Mouse (Mus musculus) neural tube, embryonic 12.5 days (tissue): ENCODE data around the gene Tcf12. TPM values are rescaled to one million over a fixed set of nuclear protein-coding genes. Genes with fewer than 3 reads are reported as not detected.

Experiments
- ATAC-seq: fragments of 200-750 bp; cut with Nextera tagmentation; 2 replicates; pipeline ENCODE4 v1.8.0; 2017; ENCODE audit warnings: low read depth, mild to moderate bottlenecking, moderate TSS enrichment, moderate library complexity; ENCODE audit not compliant: low FRiP score
- H3K27ac ChIP-seq: fragments of 300-500 bp; sonication (generic); 2 replicates; pipeline ENCODE4 v1.5.1; 2016
- H3K27me3 ChIP-seq: fragments of 300-500 bp; sonication (generic); replicated peaks from 2 replicates; pipeline ENCODE4 v1.6.1; 2016; ENCODE audit warnings: mild to moderate bottlenecking
- H3K36me3 ChIP-seq: fragments of 300-500 bp; sonication (generic); 2 replicates; pipeline ENCODE4 v1.6.1; 2016; ENCODE audit warnings: mild to moderate bottlenecking
- H3K4me1 ChIP-seq: fragments of 300-500 bp; sonication (generic); 2 replicates; pipeline ENCODE4 v1.6.1; 2016
- H3K4me2 ChIP-seq: fragments of 300-500 bp; sonication (generic); replicated peaks from 2 replicates; pipeline ENCODE4 v1.6.1; 2016; ENCODE audit warnings: mild to moderate bottlenecking
- H3K4me3 ChIP-seq: fragments of 300-500 bp; sonication (generic); 2 replicates; pipeline ENCODE4 v1.5.1; 2016
- H3K9ac ChIP-seq: fragments of 300-500 bp; sonication (generic); 2 replicates; pipeline ENCODE4 v1.6.1; 2016; ENCODE audit warnings: mild to moderate bottlenecking
- H3K9me3 ChIP-seq: fragments of 300-500 bp; sonication (generic); 2 replicates; pipeline ENCODE4 v1.6.1; 2016; ENCODE audit warnings: mild to moderate bottlenecking
- WGBS: fragments of 180-500 bp; shearing (Covaris S2); methylation state at CpG from one replicate; pipeline ENCODE4 v1.1.7; 2016; 5-methylcytosine and 5-hydroxymethylcytosine counted together
- microRNA-seq: library from miRNA; unstranded; fragments of <30 nt; microRNA quantifications from one replicate; pipeline ENCODE4, GENCODE M21; 2017
- polyA plus RNA-seq: library from polyadenylated mRNA; unstranded; fragments of >200 nt; fragmentation: Nextera tagmentation; extraction: Ambion mirVana; gene quantifications from 2 replicates; pipeline ENCODE4 v1.2.1, GENCODE M21; 2016

Tcf12 gene
- polyA plus RNA-seq, 1 experiment from 2014 or later = 213 TPM

GRCm38 (mm10) chr9:71805646-71806421 lies 305.8 kb downstream of the Tcf12 start:
- no peak overlapping the region for H3K9ac ChIP-seq
- ATAC-seq = no peak
- 70% methylated on average over 6 of the region's 6 CpGs for WGBS
- no peaks in the 10 kb centered on the region for H3K9me3 ChIP-seq
- H3K27me3 ChIP-seq = no peaks in the 10 kb centered on the region
- no peak overlapping the region for H3K4me2 ChIP-seq
- H3K4me3 ChIP-seq = no peak overlapping the region
- H3K36me3 ChIP-seq = no peaks in the 10 kb centered on the region
- no peaks in the 10 kb centered on the region for H3K4me1 ChIP-seq
- no peak overlapping the region for H3K27ac ChIP-seq

GRCm38 (mm10) chr9:71804116-71804515 lies 307.6 kb downstream of the Tcf12 start:
- WGBS = 61% methylated on average over 6 of the region's 6 CpGs
- no peak for ATAC-seq

GRCm38 (mm10) chr9:71803281-71803680 lies 308.4 kb downstream of the Tcf12 start:
- Histone ChIP-seq H3K4me1 (no peaks in the 10 kb centered on the region), H3K9me3 (no peaks in the 10 kb centered on the region), H3K27me3 (no peaks in the 10 kb centered on the region), H3K9ac (no peak overlapping the region), H3K4me2 (no peak overlapping the region), H3K36me3 (no peaks in the 10 kb centered on the region), H3K27ac (no peak overlapping the region), H3K4me3 (no peak overlapping the region)
- ATAC-seq = no peak
- 72% methylated on average over 7 of the region's 7 CpGs for WGBS

More at GRCm38 (mm10) chr9:71804116-71804515, 307.6 kb downstream of the Tcf12 start:
- Histone ChIP-seq H3K36me3 (no peaks in the 10 kb centered on the region), H3K4me1 (no peaks in the 10 kb centered on the region), H3K4me3 (no peak overlapping the region), H3K9me3 (no peaks in the 10 kb centered on the region), H3K4me2 (no peak overlapping the region), H3K27ac (no peak overlapping the region), H3K9ac (no peak overlapping the region), H3K27me3 (no peaks in the 10 kb centered on the region)

- Histone ChIP-seq H3K27me3 (no peaks in the 10 kb centered on the region), H3K4me3 (no peak overlapping the region), H3K36me3 (no peaks in the 10 kb centered on the region), H3K9me3 (no peaks in the 10 kb centered on the region), H3K4me2 (no peak overlapping the region), H3K9ac (no peak overlapping the region), H3K4me1 (0 out of 2 replicates have a peak, but pooled peaks cover 4% of the 10 kb centered on the region), H3K27ac (no peak overlapping the region)
- no peak for ATAC-seq
- 81% methylated on average over 5 of the region's 5 CpGs for WGBS
Measured at GRCm38 (mm10) chr9:71799598-71799997, 312.1 kb downstream of the Tcf12 start.

- no peaks in the 10 kb centered on the region for H3K27me3 ChIP-seq
- H3K36me3 ChIP-seq = no peaks in the 10 kb centered on the region
- H3K4me2 ChIP-seq = no peak overlapping the region
- H3K27ac ChIP-seq = no peak overlapping the region
- no peaks in the 10 kb centered on the region for H3K9me3 ChIP-seq
- no peak for ATAC-seq
- no peak overlapping the region for H3K9ac ChIP-seq
- no peak overlapping the region for H3K4me3 ChIP-seq
- WGBS = 56% methylated on average over 5 of the region's 5 CpGs
- 0 out of 2 replicates have a peak, but pooled peaks cover 4% of the 10 kb centered on the region for H3K4me1 ChIP-seq
Measured at GRCm38 (mm10) chr9:71798176-71798575, 313.5 kb downstream of the Tcf12 start.

Small RNA genes within 50 kb of the gene (microRNA-seq; reads per million reads assigned to microRNA genes)
- not detected for gene Gm27450

Other genes with a start within 250 kb of the Tcf12 start
- 52.6 and 56.3 TPM in 2 replicates for gene Zfp280d, start 163.0 kb upstream of the Tcf12 start, polyA plus RNA-seq